Mouse (Mus musculus): Measurements from ENCODE around the gene Trpc4ap. TPM values are rescaled to one million over a fixed set of nuclear protein-coding genes. Genes with fewer than 3 reads are reported as not detected.
A peak's percentile ranks its signal among the peaks of the same experiment; 100 is the strongest.
"Not testable (repeated sequence)": the region's sequence is repeated elsewhere in the genome, so short reads cannot be mapped to it uniquely, and the experiment has no call there.

The Trpc4ap gene
- polyA plus RNA-seq, 1 experiment from 2014 or later = 113 TPM

- H3K9me3 ChIP-seq = no peaks in the 10 kb centered on the region
- H3K4me1 ChIP-seq (replicated peaks) = no peaks in the 10 kb centered on the region
- no peak overlapping the region for H3K4me3 ChIP-seq (replicated peaks)
- peaks cover 12% of the 10 kb centered on the region; the same call in 1 of the 2 replicates for H3K36me3 ChIP-seq
- H3K4me2 ChIP-seq (replicated peaks) = no peak overlapping the region
- H3K27me3 ChIP-seq (replicated peaks) = no peaks in the 10 kb centered on the region
- ATAC-seq = peak; percentile 59
- H3K9ac ChIP-seq = no peak overlapping the region
- H3K27ac ChIP-seq = no peak overlapping the region
- 85% methylated on average over 12 of the region's 12 CpGs for WGBS
Observed at GRCm38 (mm10) chr2:155717082-155717990, 25.2 kb upstream of the Trpc4ap start.

- Histone ChIP-seq H3K4me3 (replicated peaks) (no peak overlapping the region), H3K4me1 (replicated peaks) (no peaks in the 10 kb centered on the region), H3K4me2 (replicated peaks) (no peak overlapping the region), H3K9ac (no peak overlapping the region), H3K27me3 (replicated peaks) (no peaks in the 10 kb centered on the region), H3K36me3 (peaks cover 15% of the 10 kb centered on the region), H3K27ac (no peak overlapping the region), H3K9me3 (no peaks in the 10 kb centered on the region)
- 82% methylated on average over 11 of the region's 11 CpGs for WGBS
- ATAC-seq = no peak
Observed at GRCm38 (mm10) chr2:155710557-155710956, 18.4 kb upstream of the Trpc4ap start.

DNA sequence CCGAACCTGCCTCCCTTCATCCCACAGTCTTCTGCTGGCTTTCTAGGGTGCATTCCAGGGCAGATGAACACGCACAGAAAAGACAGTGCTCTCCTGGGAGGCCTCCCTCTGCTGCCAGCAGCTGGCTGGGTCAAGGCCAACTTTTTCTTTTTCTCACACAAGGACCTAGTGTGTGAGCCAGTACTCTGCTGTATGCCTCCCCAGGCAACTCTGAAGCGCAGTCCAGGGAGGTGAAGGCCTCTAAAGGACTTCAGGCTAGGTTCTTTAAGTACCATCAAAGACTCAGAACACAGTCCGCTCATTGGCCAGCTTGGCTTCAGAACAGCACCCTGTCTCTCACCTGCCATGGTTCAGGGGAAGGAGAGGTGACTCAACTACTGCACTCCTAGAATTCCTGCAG, 15.1 kb upstream of the Trpc4ap start:
- WGBS = 70% methylated on average over 4 of the region's 4 CpGs
- Histone ChIP-seq H3K27me3 (replicated peaks) (no peaks in the 10 kb centered on the region), H3K9me3 (no peaks in the 10 kb centered on the region), H3K36me3 (peaks cover 7% of the 10 kb centered on the region; the same call in 1 of the 2 replicates), H3K9ac (no peak overlapping the region), H3K4me2 (replicated peaks) (no peak overlapping the region), H3K4me1 (replicated peaks) (no peaks in the 10 kb centered on the region), H3K27ac (no peak overlapping the region), H3K4me3 (replicated peaks) (no peak overlapping the region)
- no peak for ATAC-seq

- no peak for ATAC-seq
- H3K9ac ChIP-seq = no peak overlapping the region
- H3K4me1 ChIP-seq (replicated peaks) = no peaks in the 10 kb centered on the region
- H3K9me3 ChIP-seq = no peaks in the 10 kb centered on the region
- H3K27me3 ChIP-seq (replicated peaks) = no peaks in the 10 kb centered on the region
- H3K4me2 ChIP-seq (replicated peaks) = no peak overlapping the region
- H3K4me3 ChIP-seq (replicated peaks) = no peak overlapping the region
- H3K36me3 ChIP-seq = peaks cover 4% of the 10 kb centered on the region; the same call in 1 of the 2 replicates
- H3K27ac ChIP-seq = no peak overlapping the region
- WGBS = 68% methylated on average over 4 of the region's 4 CpGs
Observed at GRCm38 (mm10) chr2:155703630-155704029, 11.4 kb upstream of the Trpc4ap start.

GRCm38 (mm10) chr2:155701399-155701919, 9.3 kb upstream of the Trpc4ap start:
- Histone ChIP-seq H3K27me3 (replicated peaks) (no peaks in the 10 kb centered on the region), H3K9ac (no peak overlapping the region), H3K4me1 (replicated peaks) (no peaks in the 10 kb centered on the region), H3K9me3 (no peaks in the 10 kb centered on the region), H3K4me2 (replicated peaks) (no peak overlapping the region), H3K36me3 (peaks cover 4% of the 10 kb centered on the region; the same call in 1 of the 2 replicates), H3K27ac (no peak overlapping the region), H3K4me3 (replicated peaks) (no peak overlapping the region)
- no peak for ATAC-seq
- 77% methylated on average over 19 of the region's 19 CpGs for WGBS

DNA sequence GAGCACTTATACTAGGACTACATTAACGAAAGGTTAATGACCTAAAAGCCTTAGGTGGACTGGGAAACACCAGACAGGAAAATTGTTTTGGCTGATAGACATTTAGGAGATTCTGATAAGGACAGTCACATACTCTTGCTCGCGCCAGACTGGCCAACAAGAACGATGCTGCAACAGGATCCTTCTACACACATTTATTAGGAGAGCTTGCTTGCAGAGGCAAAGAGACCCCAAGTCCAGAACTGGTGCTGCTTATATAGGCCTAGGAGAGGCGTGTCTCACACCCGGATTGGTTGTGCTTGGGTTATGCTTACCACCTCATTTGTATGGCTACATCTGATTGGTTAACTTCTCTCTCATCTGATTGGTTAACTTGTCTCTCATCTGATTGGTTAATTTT, 6.3 kb upstream of the Trpc4ap start:
- WGBS = 95% methylated on average over 6 of the region's 6 CpGs
- H3K4me2 ChIP-seq (replicated peaks); H3K27ac ChIP-seq; ATAC-seq; H3K9me3 ChIP-seq; H3K4me1 ChIP-seq (replicated peaks); H3K36me3 ChIP-seq; H3K4me3 ChIP-seq (replicated peaks); H3K9ac ChIP-seq; H3K27me3 ChIP-seq (replicated peaks): not testable (repeated sequence)

GRCm38 (mm10) chr2:155696851-155697250, 4.7 kb upstream of the Trpc4ap start:
- H3K9ac ChIP-seq = no peak overlapping the region
- H3K27me3 ChIP-seq (replicated peaks) = no peaks in the 10 kb centered on the region
- H3K4me1 ChIP-seq (replicated peaks) = no peaks in the 10 kb centered on the region
- ATAC-seq = no peak
- 71% methylated on average over 7 of the region's 7 CpGs for WGBS
- no peaks in the 10 kb centered on the region for H3K36me3 ChIP-seq
- H3K4me2 ChIP-seq (replicated peaks) = no peak overlapping the region
- no peak overlapping the region for H3K27ac ChIP-seq
- H3K4me3 ChIP-seq (replicated peaks) = no peak overlapping the region
- H3K9me3 ChIP-seq = no peaks in the 10 kb centered on the region

DNA sequence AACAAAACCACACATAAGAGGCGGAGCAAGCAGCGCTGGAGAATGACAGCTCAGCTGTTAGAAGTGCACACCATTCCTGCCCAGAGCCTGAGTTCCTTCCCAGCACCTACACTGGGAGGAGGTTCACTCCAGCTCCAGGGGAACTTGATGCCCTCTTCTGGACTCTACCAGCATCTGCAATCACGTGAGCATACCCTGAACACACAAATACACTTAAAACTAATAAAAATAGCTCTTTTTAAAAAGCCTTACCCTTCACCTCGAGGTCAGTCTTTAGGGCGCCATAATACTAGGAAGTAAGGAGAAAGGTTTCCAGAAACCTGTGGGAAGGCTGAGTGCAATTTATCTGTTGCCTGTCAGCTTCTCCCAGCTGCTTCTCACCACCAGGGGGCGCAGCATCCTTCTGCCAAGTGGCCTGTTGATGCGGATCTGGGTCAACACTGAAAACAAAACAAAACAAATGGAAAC, 3.9 kb upstream of the Trpc4ap start:
- ATAC-seq = no peak
- WGBS = 20% methylated on average over 7 of the region's 7 CpGs
- peaks cover 2% of the 10 kb centered on the region for H3K4me1 ChIP-seq (replicated peaks)
- H3K4me2 ChIP-seq (replicated peaks) = no peak overlapping the region
- H3K4me3 ChIP-seq (replicated peaks) = no peak overlapping the region
- H3K27ac ChIP-seq = no peak overlapping the region
- no peak overlapping the region for H3K9ac ChIP-seq
- H3K36me3 ChIP-seq = no peaks in the 10 kb centered on the region
- no peaks in the 10 kb centered on the region for H3K27me3 ChIP-seq (replicated peaks)
- no peaks in the 10 kb centered on the region for H3K9me3 ChIP-seq

DNA sequence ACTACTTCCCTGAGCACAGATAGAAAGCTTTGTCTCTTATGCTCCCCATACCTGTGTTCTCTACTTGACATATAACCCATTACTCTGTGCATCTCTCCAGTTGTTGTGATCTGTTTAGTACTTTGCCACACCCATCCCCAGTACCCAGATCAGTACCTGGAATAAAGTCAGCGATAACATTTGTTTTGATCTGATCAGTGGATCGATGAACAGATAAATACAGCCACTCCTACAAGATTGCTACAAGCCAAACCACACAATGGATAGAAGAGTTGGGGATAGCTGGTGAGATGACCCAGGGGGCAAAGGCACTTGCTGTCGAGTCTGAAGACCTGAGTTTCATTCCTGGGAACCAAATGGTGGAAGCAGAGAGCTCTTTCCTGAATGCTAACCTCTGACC, 3.1 kb upstream of the Trpc4ap start:
- Histone ChIP-seq H3K4me1 (replicated peaks) (peaks cover 10% of the 10 kb centered on the region), H3K27me3 (replicated peaks) (no peaks in the 10 kb centered on the region), H3K4me3 (replicated peaks) (no peak overlapping the region), H3K9ac (no peak overlapping the region), H3K4me2 (replicated peaks) (no peak overlapping the region), H3K27ac (no peak overlapping the region), H3K36me3 (no peaks in the 10 kb centered on the region), H3K9me3 (no peaks in the 10 kb centered on the region)
- no peak for ATAC-seq
- whole genome bisulfite sequencing = 73% methylated on average over 3 of the region's 3 CpGs

DNA sequence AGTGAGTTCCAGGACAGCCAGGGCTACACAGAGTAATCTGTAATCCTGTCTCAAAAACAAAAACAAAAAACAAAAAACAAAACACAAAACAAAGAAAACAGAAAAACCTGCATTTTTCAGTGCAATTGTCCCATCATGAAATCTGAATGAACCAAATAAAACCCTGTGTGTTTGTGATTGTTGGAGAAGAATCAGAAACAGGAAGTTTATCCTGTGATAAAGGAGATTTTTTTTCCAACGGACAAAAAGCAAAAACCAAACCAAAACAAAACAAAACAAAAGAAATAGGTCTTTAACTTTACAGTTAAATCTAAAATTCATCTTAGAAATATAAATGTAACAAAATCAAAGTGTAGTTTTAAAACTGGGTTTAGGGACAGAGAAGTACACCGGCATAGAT, 2.4 kb upstream of the Trpc4ap start:
- 71% methylated on average over 2 of the region's 2 CpGs for WGBS
- Histone ChIP-seq H3K9ac (no peak overlapping the region), H3K4me3 (replicated peaks) (no peak overlapping the region), H3K36me3 (no peaks in the 10 kb centered on the region), H3K4me2 (replicated peaks) (no peak overlapping the region), H3K4me1 (replicated peaks) (peaks cover 11% of the 10 kb centered on the region), H3K9me3 (no peaks in the 10 kb centered on the region), H3K27ac (no peak overlapping the region), H3K27me3 (replicated peaks) (no peaks in the 10 kb centered on the region)
- ATAC-seq = no peak

GRCm38 (mm10) chr2:155693136-155693535, 952 bp upstream of the Trpc4ap start:
- no peak for ATAC-seq
- 80% methylated on average over 4 of the region's 4 CpGs for WGBS
- H3K4me1 ChIP-seq (replicated peaks) = peaks cover 11% of the 10 kb centered on the region
- no peak overlapping the region for H3K27ac ChIP-seq
- no peak overlapping the region for H3K4me3 ChIP-seq (replicated peaks)
- H3K27me3 ChIP-seq (replicated peaks) = no peaks in the 10 kb centered on the region
- no peak overlapping the region for H3K9ac ChIP-seq
- no peaks in the 10 kb centered on the region for H3K36me3 ChIP-seq
- no peaks in the 10 kb centered on the region for H3K9me3 ChIP-seq
- no peak overlapping the region for H3K4me2 ChIP-seq (replicated peaks)

- Histone ChIP-seq H3K36me3 (no peaks in the 10 kb centered on the region), H3K4me1 (replicated peaks) (peaks cover 11% of the 10 kb centered on the region), H3K4me3 (replicated peaks) (peak overlapping the region; percentile 84), H3K27ac (peak overlapping the region; percentile 77; the same call in 1 of the 2 replicates), H3K9ac (peak overlapping the region; percentile 74), H3K9me3 (no peaks in the 10 kb centered on the region), H3K27me3 (replicated peaks) (no peaks in the 10 kb centered on the region), H3K4me2 (replicated peaks) (peak overlapping the region; percentile 61)
- 3% methylated on average over 8 of the region's 8 CpGs for WGBS
- ATAC-seq = no peak
Observed at GRCm38 (mm10) chr2:155691336-155691722, 855 bp downstream of the Trpc4ap start.

DNA sequence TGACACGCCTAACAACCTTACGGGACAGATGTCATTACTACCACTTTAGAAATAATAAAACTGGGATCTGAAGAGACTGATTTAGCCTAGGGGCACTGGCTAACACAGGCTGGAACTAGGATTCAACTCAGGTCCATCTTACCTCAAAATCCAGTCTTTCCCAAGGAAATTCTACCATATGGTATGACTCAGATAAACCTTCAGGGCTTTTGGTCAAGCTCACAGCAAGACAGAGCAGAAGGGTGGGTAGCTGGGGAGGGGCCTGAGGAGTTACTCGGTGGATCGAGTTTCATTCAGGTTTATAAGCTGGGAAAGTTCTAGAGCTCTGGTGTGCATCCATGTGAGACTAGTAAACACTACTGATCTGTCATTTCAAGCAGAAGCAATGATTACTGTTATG, 3.0 kb downstream of the Trpc4ap start:
- peaks cover 11% of the 10 kb centered on the region for H3K4me1 ChIP-seq (replicated peaks)
- no peak for ATAC-seq
- no peak overlapping the region for H3K4me2 ChIP-seq (replicated peaks)
- 77% methylated on average over 4 of the region's 4 CpGs for WGBS
- H3K27me3 ChIP-seq (replicated peaks) = no peaks in the 10 kb centered on the region
- no peaks in the 10 kb centered on the region for H3K36me3 ChIP-seq
- H3K4me3 ChIP-seq (replicated peaks) = no peak overlapping the region
- H3K9ac ChIP-seq = no peak overlapping the region
- H3K27ac ChIP-seq = no peak overlapping the region
- no peaks in the 10 kb centered on the region for H3K9me3 ChIP-seq

All from intestine, embryonic 15.5 days (tissue).